Comparison of ENCODE assay signal across 13 mouse cellular contexts in the genomic region with DNA sequence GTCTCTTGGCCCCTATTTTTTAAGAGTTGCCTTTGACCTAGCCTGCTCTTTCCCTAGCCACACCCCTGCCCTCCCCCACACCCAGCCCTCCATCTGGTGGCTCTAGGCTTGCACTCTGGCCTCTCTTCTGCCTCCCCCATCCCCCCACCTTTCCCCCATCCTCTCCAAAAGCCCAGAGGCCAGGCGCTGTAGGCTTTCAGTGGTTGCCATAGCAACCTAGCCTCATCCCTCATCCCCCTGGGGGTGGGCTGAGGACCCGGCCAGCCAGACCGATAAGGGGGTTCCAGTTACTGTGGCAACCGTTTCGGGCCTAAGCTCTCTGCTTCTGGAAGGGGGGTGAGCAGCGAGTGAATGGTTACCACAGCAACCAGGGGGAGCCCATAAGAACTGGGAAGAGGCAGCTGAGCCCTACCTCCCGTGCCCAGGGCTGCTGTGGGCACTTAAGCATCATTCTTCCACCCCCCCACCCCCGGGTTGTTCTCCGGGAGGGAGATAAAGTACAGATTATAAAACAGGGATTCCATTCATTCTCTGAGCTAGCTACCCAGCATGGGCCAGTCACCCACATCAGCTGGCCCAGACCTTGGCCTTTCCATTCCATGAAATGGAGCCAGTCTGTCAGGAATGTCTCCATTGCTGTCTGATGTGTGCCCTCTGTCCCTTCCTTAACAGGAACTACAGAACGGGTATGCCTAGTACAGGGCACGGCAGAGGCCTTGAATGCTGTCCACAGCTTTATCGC. TPM values are rescaled to one million over a fixed set of nuclear protein-coding genes. Genes with fewer than 3 reads are reported as not detected.
DNase-seq lines count a peak whose midpoint lies in the region; ATAC-seq and TF ChIP-seq lines count a peak whose summit lies in the region.
"Had no signal": no experiment of that assay in that cellular context is flagged by ENCODE, and none has a peak within 500 bp of the region (broad histone marks: within the 10 kb centered on the region; RNA-seq: fewer than 3 reads in every experiment).

No protein-coding gene starts in this region.

- H3K27ac ChIP-seq in left cerebral cortex, adult 2 months = peak overlapping the region; percentile 70
- peak overlapping the region; percentile 91 for H3K27ac ChIP-seq in hindbrain, embryonic 14.5 days
- no peak overlapping the region for H3K27ac ChIP-seq in heart, embryonic 10.5 days

- DNase-seq in left cerebral cortex, adult 2 months (ENCODE audit: extremely low spot score in 1 of 2, low spot score in 2 of 2) = peak; percentile 34 to 58
- no peak for DNase-seq in left cerebral cortex, adult 11 months (ENCODE audit: low spot score)
- DNase-seq in embryo, embryonic 10.5 days (ENCODE audit: low spot score) = peak; percentile 95
- DNase-seq in hindbrain, embryonic 14.5 days (ENCODE audit: low spot score) = peak; percentile 80
- DNase-seq in retina, postnatal 1 day = peak; percentile 89
- DNase-seq in gastrocnemius, postnatal 14 days = no peak
- no peak for DNase-seq in thymus, postnatal 36 days
- DNase-seq in heart, embryonic 10.5 days (ENCODE audit: low spot score) = no peak
- DNase-seq: cerebellum, adult 18-20 months; thymus, adult 2 months had no signal

- no peaks in the 10 kb centered on the region for H3K27me3 ChIP-seq in hindbrain, embryonic 14.5 days (ENCODE audit: control insufficient read depth, insufficient read depth, low read length)
- H3K27me3 ChIP-seq in heart, embryonic 10.5 days (ENCODE audit: insufficient read depth, poor library complexity, severe bottlenecking) = peaks cover 18% of the 10 kb centered on the region

- intact Hi-C loops in left cerebral cortex, adult 2 months (cut with DNase I) = loop anchor here (2.0 kb wide), 1 partner anchor 23 kb away; no protein-coding TSS in a partner anchor
- intact Hi-C loops in gastrocnemius, postnatal 14 days (cut with DNase I; ENCODE audit: low total_unique reads) = no loop called here

- ATAC-seq in hindbrain, embryonic 14.5 days (ENCODE audit: low FRiP score) = peak; percentile 91

- peak overlapping the region; percentile 36 for H3K4me2 ChIP-seq in hindbrain, embryonic 14.5 days (replicated peaks)

- H3K4me1 ChIP-seq in hindbrain, embryonic 14.5 days (replicated peaks; ENCODE audit: control insufficient read depth, insufficient read depth, low read length) = peaks cover 41% of the 10 kb centered on the region
- H3K4me1 ChIP-seq in heart, embryonic 10.5 days = peaks cover 15% of the 10 kb centered on the region

- no peak overlapping the region for H3K4me3 ChIP-seq in left cerebral cortex, adult 2 months
- no peak overlapping the region for H3K4me3 ChIP-seq in hindbrain, embryonic 14.5 days (replicated peaks; ENCODE audit: low read length)
- H3K4me3 ChIP-seq in heart, embryonic 10.5 days = no peak overlapping the region

- no peak for TF ChIP-seq CTCF in left cerebral cortex, adult 2 months (IDR thresholded peaks at IDR 0.05)

- peak overlapping the region; percentile 43 for H3K9ac ChIP-seq in hindbrain, embryonic 14.5 days

- no peaks in the 10 kb centered on the region for H3K9me3 ChIP-seq in hindbrain, embryonic 14.5 days (ENCODE audit: control insufficient read depth, low read length)
- H3K9me3 ChIP-seq in heart, embryonic 10.5 days = no peaks in the 10 kb centered on the region

- WGBS in hindbrain, embryonic 14.5 days = 11% methylated on average over 12 of the region's 12 CpGs
- WGBS in heart, embryonic 10.5 days = 27% methylated on average over 12 of the region's 12 CpGs

- peaks cover 66% of the 10 kb centered on the region for H3K36me3 ChIP-seq in hindbrain, embryonic 14.5 days (replicated peaks; ENCODE audit: control insufficient read depth, insufficient read depth)
- H3K36me3 ChIP-seq in heart, embryonic 10.5 days = no peaks in the 10 kb centered on the region

RNA-seq across cellular contexts. Expression of gene Nova2, which starts 24.3 kb away (rescaled TPM):
- 10 to 100 TPM; 79.9 to 86.4 TPM for total RNA-seq in left cerebral cortex, adult 2 months (2021)
- polyA plus RNA-seq in hindbrain, embryonic 14.5 days (2014; fragmentation: Nextera tagmentation; extraction: Ambion mirVana) = 15.4 and 16.3 TPM in 2 replicates
- 1 to 10 TPM; 2.6 to 3.3 TPM for total RNA-seq in gastrocnemius, postnatal 14 days (2021)
- 0.53 and 0.57 TPM in 2 replicates for polyA plus RNA-seq in heart, embryonic 10.5 days (2016; fragmentation: Nextera tagmentation; extraction: Ambion mirVana)

RNA-seq across cellular contexts. Expression of gene Nanos2, which starts 37.2 kb away (rescaled TPM):
- under 1 TPM; 0.51 to 0.86 TPM for total RNA-seq in left cerebral cortex, adult 2 months (2021)
- polyA plus RNA-seq in hindbrain, embryonic 14.5 days (2014; fragmentation: Nextera tagmentation; extraction: Ambion mirVana) = 0.52 and 0.69 TPM in 2 replicates
- not detected for total RNA-seq in gastrocnemius, postnatal 14 days (2021)
- polyA plus RNA-seq in heart, embryonic 10.5 days (2016; fragmentation: Nextera tagmentation; extraction: Ambion mirVana) = not detected in 2 replicates
- total RNA-seq: MEL had no signal
- polyA plus RNA-seq: heart, embryonic 14.5 days; limb, embryonic 11.5 days had no signal

RNA-seq across cellular contexts. Expression of gene Ccdc61, which starts 39.7 kb away (rescaled TPM):
- total RNA-seq in left cerebral cortex, adult 2 months (2021) = 10 to 100 TPM; 10.5 to 11.0 TPM
- 23.9 and 24.0 TPM in 2 replicates for polyA plus RNA-seq in hindbrain, embryonic 14.5 days (2014; fragmentation: Nextera tagmentation; extraction: Ambion mirVana)
- total RNA-seq in gastrocnemius, postnatal 14 days (2021) = 1 to 10 TPM; 5.1 TPM
- 26.9 and 29.4 TPM in 2 replicates for polyA plus RNA-seq in heart, embryonic 10.5 days (2016; fragmentation: Nextera tagmentation; extraction: Ambion mirVana)

RNA-seq across cellular contexts. Expression of gene Mypop, which starts 41.1 kb away (rescaled TPM):
- 10 to 100 TPM; 50.6 to 61.2 TPM for total RNA-seq in left cerebral cortex, adult 2 months (2021)
- 6.7 and 7.4 TPM in 2 replicates for polyA plus RNA-seq in hindbrain, embryonic 14.5 days (2014; fragmentation: Nextera tagmentation; extraction: Ambion mirVana)
- 1 to 10 TPM; 2.2 to 3.7 TPM for total RNA-seq in gastrocnemius, postnatal 14 days (2021)
- polyA plus RNA-seq in heart, embryonic 10.5 days (2016; fragmentation: Nextera tagmentation; extraction: Ambion mirVana) = 2.1 and 3.3 TPM in 2 replicates

RNA-seq across cellular contexts. Expression of gene Irf2bp1, which starts 53.9 kb away (rescaled TPM):
- 10 to 100 TPM; 47.7 to 49.2 TPM for total RNA-seq in left cerebral cortex, adult 2 months (2021)
- 32.4 and 38.1 TPM in 2 replicates for polyA plus RNA-seq in hindbrain, embryonic 14.5 days (2014; fragmentation: Nextera tagmentation; extraction: Ambion mirVana)
- 10 to 100 TPM; 14.9 to 18.6 TPM for total RNA-seq in gastrocnemius, postnatal 14 days (2021)
- polyA plus RNA-seq in heart, embryonic 10.5 days (2016; fragmentation: Nextera tagmentation; extraction: Ambion mirVana) = 14.9 and 27.0 TPM in 2 replicates

Comparison
In these comparisons a context has a peak if more than half of its experiments do, and no peak if none do; other contexts are left out.
1. DNase-seq: peak in left cerebral cortex, adult 2 months (2 of 2), embryo, embryonic 10.5 days (single experiment), hindbrain, embryonic 14.5 days (single experiment) and retina, postnatal 1 day (single experiment); none in left cerebral cortex, adult 11 months (single experiment), gastrocnemius, postnatal 14 days (single experiment), thymus, postnatal 36 days (0 of 2) and heart, embryonic 10.5 days (single experiment).
2. RNA of gene Nova2, which starts 24.3 kb away (total RNA-seq): 79.9 to 86.4 TPM in left cerebral cortex, adult 2 months; 2.6 to 3.3 TPM in gastrocnemius, postnatal 14 days; every median in the first group is over 10 times any median in the second.